Mouse (Mus musculus) MEL-GATA-1-ER (cell line): Measurements from ENCODE around the gene Tpra1.

Source experiments
- DNase-seq: peaks from one replicate; pipeline ENCODE4 v3.0.0-alpha.2; 2012; ENCODE audit warnings: low read depth; ENCODE audit errors: extremely low read depth

Gene Tpra1

DNA sequence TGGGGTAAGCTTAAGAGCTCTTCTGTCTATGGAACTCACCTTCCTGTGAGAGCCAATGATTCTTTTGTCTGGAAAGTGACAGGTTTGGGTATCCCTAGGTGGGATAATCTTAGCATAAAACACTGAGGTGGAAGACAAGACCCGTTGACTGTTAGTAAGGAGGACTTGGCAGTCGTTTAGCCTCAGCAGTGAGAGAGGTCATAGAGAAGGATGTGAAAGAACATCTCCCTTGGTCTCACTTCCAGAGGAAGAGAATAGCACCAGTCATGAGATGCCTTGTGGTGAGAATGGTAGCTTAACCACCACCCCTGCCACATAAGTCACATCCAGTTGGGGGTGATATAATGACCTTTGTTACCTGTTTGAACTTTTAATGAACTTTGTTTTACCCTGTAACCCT is 54.7 kb downstream of the Tpra1 start:
- DNase-seq, result no peak

DNA sequence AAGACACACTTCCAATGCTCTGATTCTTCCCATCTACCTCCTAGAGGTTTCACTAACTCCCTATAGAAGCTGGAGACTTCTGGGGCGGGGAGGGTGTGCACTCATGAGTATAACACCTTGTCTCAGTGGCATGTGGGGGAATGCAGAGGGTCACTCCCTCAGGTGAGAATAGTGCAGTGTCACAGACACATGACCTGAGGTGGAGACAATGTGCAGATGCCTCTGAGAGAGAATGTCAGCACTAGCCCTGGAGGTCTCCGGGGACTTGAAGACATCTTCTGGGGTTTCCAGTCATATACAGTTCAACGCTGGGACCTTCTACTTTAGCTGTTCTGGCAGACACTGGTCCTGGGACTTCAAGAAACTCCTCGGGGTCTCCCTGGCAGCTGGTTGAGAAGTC is 55.3 kb downstream of the Tpra1 start:
- DNase-seq, result no peak

DNA sequence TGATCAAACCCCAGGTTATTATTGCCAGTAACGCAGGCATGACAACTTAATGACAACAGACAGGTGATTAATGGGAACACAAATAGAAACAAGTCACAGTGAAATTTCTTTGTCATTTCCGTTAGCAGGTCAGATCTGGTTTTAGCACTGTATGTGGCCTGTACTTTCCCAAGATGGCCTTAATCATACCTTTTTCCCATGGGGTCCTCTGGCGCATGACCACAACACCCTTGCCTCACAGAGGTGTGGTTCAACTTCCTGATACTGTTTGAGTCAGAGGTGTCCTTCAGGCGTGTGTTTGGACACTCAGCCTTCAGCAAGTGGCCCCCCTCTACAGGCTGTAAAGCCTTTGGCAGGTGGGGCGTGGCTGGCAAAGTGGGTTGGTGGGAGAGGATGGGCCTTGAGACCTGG is 55.8 kb downstream of the Tpra1 start:
- DNase-seq, result no peak

DNA sequence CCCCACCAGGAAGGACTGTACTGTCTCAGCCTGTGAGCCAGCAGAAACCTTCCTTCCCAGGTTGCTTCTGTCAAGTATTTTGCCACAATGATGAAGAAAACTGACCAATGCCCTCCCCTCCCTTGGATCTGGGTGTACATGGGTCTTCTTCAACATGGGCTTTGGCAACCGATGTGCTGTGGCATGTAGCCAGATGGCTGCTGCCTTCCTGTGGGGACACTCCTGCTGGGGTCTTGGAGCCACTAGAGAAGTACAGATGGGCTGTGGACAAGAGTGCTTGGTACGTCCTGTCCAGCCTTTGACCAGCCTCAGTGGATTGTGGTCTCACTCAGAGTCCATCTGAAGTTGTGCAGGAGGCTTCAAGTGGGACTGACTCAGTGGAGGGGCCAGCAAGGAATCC is 56.3 kb downstream of the Tpra1 start:
- DNase-seq, result no peak

DNA sequence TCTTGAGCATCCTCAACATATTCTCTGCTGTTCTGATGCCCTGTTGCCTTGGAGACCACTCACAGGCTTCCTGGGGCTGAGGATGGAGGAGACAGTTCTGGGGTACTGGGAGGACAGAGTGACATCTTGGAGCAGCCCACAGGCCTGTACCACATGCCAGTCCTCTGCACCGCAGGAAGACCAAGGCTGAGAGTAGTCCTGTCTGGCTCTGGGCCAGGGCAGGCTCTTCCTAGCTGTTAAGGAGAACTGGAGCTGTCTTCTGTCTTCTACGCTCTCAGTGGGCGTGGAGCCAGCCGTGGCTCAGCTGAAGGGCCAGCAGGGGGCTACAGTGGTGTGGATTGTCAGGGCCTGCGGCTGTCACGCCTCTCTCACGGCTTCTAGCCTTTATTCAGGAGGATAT is 57.8 kb downstream of the Tpra1 start:
- no peak for DNase-seq

GRCm38 (mm10) chr6:88960941-88961340 is 58.9 kb downstream of the Tpra1 start:
- DNase-seq, result no peak
